Mouse (Mus musculus) left cerebral cortex, adult 9 months (tissue): ENCODE results near the gene Srsf12.
A peak's percentile ranks its signal among the peaks of the same experiment; 100 is the strongest.

Source experiments
- DNase-seq, 2 experiments: peaks; one replicate each; pipeline ENCODE4 v3.0.0; 2022; ENCODE audit warnings: low spot score in 2 of 2

The Srsf12 gene

DNA sequence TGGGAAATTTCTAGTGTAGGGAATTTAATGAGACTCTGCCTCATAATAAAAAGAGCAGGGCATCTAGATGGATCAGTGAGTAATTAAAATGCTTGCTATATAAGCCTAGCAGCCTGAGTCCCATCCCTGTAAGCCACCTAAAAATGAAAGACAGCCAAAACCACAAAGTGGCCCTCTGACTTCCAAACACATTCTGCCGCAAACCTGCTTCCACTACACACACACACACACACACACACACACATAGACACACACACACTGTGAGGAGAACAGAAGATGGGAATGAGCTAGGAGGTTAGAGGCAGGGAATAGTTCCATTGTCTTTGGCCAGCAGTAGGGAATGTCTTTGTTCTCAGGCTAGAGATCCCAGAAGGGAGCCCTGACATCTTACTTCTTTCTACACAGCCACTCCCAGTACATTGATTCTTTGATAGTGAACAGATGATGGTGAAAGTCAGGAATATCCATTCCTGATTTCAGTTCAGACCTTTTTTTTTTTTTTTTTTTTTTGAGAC lies 41.0 kb downstream of the Srsf12 start:
- DNase-seq = no peak

DNA sequence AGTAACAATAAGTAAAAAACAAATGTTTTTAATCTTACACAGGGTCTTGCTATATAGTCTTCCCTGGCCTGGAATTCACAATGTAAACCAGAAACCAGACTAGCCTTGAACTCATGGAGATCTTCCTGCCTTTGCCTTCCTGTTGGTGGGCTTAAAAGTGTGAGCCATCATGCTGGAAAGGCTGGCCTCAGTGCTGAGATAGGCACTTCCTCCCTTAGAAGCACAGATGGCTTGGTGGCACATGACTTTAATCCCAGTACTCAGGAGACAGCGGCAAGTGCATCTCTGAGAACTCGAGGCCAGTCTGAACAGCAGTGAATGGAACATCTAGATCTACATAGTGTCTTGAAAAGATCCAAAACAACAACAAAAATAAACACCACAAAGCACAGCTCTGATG lies 42.1 kb downstream of the Srsf12 start:
- no peak for DNase-seq

DNA sequence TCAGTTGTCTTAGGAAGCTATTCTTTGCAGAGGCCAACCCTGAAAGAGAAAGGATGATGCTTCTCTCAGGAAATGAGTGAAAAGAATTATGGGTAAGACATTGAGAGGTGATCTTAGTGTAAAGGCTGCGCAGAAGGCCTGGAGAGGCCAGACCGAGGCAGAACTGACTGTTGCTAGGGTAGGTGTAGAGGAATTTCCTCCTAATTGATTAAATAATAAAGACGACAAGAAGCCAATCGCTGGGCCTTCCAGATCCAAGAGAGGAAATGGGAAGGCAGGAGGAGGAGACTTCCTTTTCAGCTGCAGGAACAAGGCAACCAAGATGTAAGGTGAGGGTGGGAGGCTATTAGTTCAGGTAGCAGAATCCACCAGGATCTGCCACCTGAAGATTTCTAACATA lies 45.9 kb downstream of the Srsf12 start:
- DNase-seq = no peak

DNA sequence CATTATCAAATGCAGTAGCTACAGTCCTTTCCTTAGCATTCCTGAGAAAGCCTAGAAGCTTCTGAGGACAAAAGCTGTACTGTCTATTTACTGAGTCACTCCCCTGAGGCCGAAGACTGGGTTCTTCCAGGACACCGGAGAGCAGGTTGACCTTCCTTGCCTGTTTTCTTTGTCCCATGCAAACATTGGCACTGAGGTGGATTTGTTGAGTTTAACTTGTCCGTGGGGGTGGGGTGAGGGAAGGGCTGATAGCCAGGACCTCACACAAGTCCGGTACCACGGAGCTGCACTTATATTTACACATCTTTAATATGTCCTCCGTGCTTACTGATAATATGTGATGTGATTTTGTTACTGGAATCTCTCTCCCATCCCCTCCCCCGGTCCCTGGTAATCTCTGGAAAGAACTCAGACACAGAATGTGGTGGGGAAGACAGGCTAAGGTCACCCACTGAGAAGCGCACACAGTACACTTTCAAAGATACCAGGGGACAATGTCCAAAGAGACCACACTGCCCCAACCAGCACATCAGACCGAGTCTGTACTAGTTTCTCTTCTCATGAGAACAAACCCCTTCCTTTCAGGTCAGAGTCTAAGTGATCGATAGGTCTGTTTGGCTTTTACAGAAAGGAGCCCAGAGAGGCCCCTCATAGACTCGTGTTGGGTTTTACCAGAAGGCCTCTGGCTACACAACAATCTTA lies 48.6 kb downstream of the Srsf12 start:
- DNase-seq = no peak

DNA sequence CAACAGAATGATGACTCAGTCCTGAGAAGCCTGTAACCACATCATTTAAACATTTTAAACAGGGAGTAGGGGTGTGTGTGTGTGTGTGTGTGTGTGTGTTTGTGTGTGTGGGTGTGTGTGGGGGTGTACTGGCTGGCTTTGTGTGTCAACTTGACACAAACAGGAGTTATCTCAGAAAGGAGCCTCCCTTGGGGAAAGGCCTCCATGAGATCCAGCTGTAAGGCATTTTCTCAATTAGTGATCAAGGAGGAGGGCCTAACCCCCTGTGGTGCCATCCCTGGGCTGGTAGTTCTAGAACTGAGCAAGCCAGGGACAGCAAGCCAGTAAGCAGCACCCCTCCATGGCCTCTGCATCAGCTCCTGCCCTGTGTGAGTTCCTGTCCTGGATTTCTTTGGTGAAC lies 51.5 kb downstream of the Srsf12 start:
- DNase-seq = no peak

DNA sequence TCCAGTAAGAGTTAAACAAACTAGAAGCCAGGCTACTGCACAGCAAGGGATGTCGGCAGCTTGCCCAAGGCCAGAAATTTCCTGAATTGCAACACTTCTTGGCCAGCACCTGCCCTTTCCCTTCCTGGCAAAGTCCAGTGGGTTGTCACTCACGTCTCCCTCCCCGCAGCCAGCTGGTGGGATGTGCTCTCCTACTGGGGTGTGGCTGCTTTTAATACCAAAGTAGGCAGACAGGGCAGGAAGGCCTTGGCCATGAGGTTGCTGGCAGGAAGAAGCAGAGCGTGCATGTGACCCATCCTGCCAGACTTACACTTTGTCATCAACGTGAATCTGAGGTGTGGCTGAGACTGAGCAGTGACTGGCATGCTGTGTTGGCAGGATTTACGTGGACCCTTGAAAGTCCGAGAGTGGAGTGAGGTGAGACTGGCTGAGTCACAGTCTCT lies 52.5 kb downstream of the Srsf12 start:
- peak in 1 of 2 experiments; percentile 31 for DNase-seq

DNA sequence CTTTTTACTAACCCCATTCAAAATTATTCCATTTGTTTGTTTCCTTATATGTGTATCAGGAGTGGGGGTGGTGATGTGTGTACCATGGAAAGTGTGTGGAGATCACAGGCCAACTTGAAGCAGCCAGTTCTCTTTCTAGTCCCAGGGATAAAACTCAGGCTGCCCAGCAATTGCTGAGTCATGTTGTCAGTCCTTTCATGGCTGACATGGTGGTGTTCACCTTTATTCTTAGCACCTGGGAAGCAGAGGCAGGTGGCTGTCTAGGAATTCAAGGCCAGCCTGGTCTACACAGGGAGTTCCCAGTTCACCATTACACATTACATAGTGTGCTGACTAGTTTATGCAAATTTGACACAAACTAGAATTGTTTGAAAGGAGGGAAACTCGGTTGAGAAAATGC lies 54.1 kb downstream of the Srsf12 start:
- no peak for DNase-seq

DNA sequence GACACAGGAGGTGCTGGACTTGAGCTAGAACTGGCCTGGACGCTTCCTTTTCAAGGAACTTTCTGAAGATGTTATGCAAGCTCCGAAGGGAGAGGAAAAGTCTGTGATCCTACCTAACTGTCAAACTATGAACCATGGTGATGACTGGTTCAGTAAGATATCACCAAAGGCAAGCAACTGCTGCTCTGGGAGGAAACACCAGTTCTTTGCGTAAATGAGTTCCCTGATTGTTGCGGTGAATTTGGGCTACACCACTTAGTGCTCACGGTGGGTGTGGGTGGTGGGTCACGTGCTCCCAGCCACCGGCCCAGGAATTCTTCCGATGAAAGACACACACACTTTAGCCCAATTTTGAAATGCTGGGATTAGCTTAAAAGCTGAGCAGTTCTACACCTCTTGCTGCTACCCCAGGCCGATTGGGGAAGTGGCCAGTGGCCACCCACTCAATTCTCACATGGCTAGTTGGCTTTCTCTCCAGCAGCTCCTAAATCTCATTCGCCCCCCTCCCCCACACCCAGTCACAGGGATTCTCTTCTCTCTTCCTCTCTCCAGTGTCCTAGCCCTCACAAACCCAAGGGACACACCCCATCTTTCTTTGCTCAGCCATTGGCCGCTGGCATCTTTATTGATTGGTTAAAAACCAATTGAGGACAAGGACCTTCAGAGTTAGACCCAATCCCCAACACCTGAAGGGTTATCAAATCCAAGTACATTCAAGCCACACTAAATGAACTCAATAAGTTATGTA lies 56.4 kb downstream of the Srsf12 start:
- DNase-seq = no peak

DNA sequence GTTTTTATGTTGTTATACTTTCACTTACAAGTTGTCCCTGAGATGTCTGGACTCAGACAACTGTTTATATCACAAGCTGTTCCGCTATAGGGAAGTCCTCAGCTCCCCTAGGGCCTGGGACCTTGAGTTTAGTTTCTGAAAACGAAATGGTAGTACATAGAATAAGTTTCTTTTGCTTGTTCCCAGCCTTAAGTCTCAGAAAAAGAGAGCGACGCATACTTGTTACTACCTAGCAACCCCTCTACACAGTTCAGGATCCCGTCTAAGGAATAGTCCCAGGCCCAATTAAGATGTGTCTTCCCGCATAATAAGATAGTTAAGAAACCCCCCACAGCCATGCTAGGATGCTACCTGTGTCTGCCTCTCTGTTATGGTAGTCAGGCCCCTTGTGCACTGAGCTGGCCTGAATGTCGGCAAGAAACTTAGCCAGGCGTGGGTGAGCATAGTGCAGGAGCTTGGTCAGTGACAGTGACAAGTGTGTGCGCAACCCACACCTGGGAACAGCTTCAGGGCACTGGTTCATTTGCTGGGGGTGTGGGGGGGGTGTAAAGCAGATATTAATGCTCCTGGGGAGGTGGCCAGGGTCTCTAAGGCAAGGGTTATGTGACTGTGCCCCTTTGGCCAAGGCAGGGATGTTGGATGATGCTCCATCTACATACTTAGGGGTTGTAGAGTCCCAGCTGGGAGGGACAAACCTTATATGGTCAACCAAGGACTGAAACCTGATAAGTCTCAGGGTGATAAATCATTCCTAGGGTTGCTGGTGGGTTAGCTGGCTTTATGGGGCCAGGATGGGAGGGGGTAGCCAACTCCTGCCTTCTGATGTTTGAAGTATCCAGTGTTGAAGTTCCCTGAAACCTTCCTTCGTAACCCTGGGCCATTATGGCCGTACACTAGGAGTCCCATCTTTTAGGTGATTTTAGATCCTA lies 61.9 kb downstream of the Srsf12 start:
- DNase-seq = no peak

DNA sequence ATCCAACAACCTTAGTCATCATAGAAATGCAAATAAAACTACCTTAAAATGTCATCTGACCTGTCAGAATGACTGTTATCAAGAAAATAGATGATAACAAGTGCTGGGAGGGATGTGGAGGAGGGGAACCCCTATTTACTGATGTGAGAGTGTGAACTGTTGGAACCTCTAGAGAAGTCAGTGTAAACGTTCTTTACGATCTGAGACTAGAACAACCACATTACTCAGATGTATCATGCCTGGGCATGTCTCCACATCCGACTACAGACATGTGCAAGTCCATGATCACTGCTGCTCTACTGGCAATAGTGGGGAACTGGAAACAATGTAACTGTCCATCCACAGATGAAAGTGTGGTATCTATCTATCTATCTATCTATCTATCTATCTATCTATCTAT lies 64.6 kb downstream of the Srsf12 start:
- no peak for DNase-seq

DNA sequence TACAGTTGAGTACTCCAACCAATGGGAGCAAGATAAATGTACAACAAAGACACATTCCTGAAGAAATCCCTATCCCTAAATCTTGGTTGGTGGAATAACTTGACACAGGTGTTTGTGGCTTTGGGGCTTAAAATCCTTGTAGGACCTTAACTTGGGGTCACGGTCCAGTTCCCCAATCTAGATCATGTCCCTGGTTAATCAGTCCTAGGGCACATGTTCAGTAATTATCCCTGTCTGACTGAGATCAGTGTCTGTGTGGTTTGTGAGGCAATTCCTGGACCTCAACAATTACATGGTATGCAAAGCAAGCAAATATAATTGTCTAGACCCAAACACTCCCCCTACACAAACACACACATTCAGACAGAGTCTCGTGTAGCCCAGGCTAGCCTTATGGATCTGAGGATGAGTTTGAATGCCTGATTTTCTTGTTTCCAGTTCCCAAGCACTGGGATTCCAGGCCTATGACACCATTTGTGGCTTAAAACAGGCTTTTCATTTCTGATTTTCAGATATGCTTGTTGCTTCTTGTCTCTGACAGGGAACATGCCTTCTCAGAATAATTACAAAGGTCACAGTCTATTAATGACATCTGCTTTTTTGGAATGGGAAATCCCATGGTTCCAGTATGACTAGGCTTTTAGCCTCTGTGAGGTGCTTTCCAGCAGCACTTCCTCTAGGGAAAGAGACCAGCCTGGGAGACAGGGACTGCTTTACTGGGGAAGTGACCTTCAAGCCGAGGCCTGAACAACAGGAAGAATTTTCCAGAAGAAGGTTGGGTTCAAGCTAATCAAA lies 73.3 kb downstream of the Srsf12 start:
- DNase-seq = no peak
